Comparison of ENCODE assay signal across 25 mouse cellular contexts in the genomic region with DNA sequence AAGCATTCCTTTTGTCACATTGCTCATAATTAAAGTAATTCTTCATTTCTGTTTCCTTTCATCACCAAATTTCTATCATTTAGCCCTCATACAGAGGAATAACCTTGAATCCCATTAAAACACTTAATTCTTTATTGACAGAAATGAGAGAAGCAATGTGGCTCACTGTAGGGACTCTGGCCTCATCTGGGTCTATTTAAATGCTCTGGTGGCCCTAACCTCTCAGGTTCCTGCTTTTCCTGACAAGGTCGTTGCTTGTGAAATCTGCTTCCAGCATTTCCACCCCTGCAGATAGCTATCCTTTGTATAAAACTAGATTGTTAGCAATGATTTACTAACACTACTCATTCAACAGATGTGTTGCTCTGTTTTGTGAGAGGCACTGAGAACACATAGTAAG.
"Had no signal": no experiment of that assay in that cellular context is flagged by ENCODE, and none has a peak within 500 bp of the region (broad histone marks: within the 10 kb centered on the region; RNA-seq: fewer than 3 reads in every experiment).

No protein-coding gene starts in this region.

- H3K4me1 ChIP-seq: kidney, embryonic 15.5 days; liver, embryonic 12.5 days; liver, embryonic 15.5 days; lung, embryonic 15.5 days; megakaryocyte, embryonic 14.5 days; midbrain, embryonic 12.5 days; midbrain, embryonic 15.5 days; neural tube, embryonic 13.5 days; stomach, embryonic 15.5 days had no signal

- H3K9ac ChIP-seq: kidney, embryonic 15.5 days; limb, embryonic 13.5 days; liver, embryonic 12.5 days; liver, embryonic 15.5 days; lung, embryonic 15.5 days; midbrain, embryonic 12.5 days; midbrain, embryonic 15.5 days; neural tube, embryonic 13.5 days; stomach, embryonic 15.5 days had no signal

- H3K9me3 ChIP-seq: kidney, embryonic 15.5 days; limb, embryonic 13.5 days; liver, embryonic 12.5 days; liver, embryonic 15.5 days; lung, embryonic 15.5 days; midbrain, embryonic 12.5 days; midbrain, embryonic 15.5 days; neural tube, embryonic 13.5 days; stomach, embryonic 15.5 days had no signal

- H3K36me3 ChIP-seq: kidney, embryonic 15.5 days; limb, embryonic 13.5 days; liver, embryonic 12.5 days; liver, embryonic 15.5 days; lung, embryonic 15.5 days; midbrain, embryonic 12.5 days; midbrain, embryonic 15.5 days; neural tube, embryonic 13.5 days; stomach, embryonic 15.5 days had no signal

- DNase-seq: kidney, adult 11 months; kidney, adult 8-10 months; kidney, postnatal 10 days; kidney, postnatal 36 days; layer of hippocampus, postnatal 36 days; liver; lung, adult 18-20 months; lung, postnatal 10 days; lung, postnatal 36 days; retina, postnatal 1 day; right cerebral cortex, postnatal 25 days; spleen, adult 18-20 months; thymus, adult 18-20 months; thymus, postnatal 36 days had no signal

- ATAC-seq: liver, embryonic 12.5 days; midbrain, embryonic 15.5 days had no signal

- H3K4me2 ChIP-seq: kidney, embryonic 15.5 days; limb, embryonic 13.5 days; liver, embryonic 12.5 days; liver, embryonic 15.5 days; lung, embryonic 15.5 days; midbrain, embryonic 12.5 days; midbrain, embryonic 15.5 days; neural tube, embryonic 13.5 days; stomach, embryonic 15.5 days had no signal

- H3K27ac ChIP-seq: kidney, embryonic 15.5 days; left cerebral cortex, adult 2 months; liver, embryonic 12.5 days; liver, embryonic 15.5 days; lung, embryonic 15.5 days; midbrain, embryonic 12.5 days; midbrain, embryonic 15.5 days; neural tube, embryonic 13.5 days; stomach, embryonic 15.5 days had no signal

- H3K4me3 ChIP-seq: kidney, embryonic 15.5 days; left cerebral cortex, adult 2 months; limb, embryonic 13.5 days; liver, embryonic 12.5 days; liver, embryonic 15.5 days; lung, embryonic 15.5 days; megakaryocyte, embryonic 14.5 days; midbrain, embryonic 12.5 days; midbrain, embryonic 15.5 days; neural tube, embryonic 13.5 days; stomach, embryonic 15.5 days had no signal

- H3K27me3 ChIP-seq: kidney, embryonic 15.5 days; limb, embryonic 13.5 days; liver, embryonic 12.5 days; liver, embryonic 15.5 days; lung, embryonic 15.5 days; megakaryocyte, embryonic 14.5 days; midbrain, embryonic 12.5 days; midbrain, embryonic 15.5 days; neural tube, embryonic 13.5 days; stomach, embryonic 15.5 days had no signal
